Mouse (Mus musculus) layer of hippocampus, adult 8-10 months (tissue): ENCODE measurements around the gene Krtap4-13. TPM values are rescaled to one million over a fixed set of nuclear protein-coding genes. Genes with fewer than 3 reads are reported as not detected.
"Not testable (repeated sequence)": the region's sequence is repeated elsewhere in the genome, so short reads cannot be mapped to it uniquely, and the experiment has no call there.

Experiments used
- DNase-seq, 2 experiments: peaks; one replicate each; pipeline ENCODE4 v3.0.0; 2022; ENCODE audit warnings: low spot score in 2 of 2
- total RNA-seq, 4 experiments: library from RNA; stranded (reverse); gene quantifications; 2 replicates each; pipeline ENCODE4 v1.2.4; 2022

Gene Krtap4-13
- total RNA-seq, result not detected

GRCm38 (mm10) chr11:99809792-99810191 is at the start of gene Krtap4-13:
TSS of gene Krtap4-13 (minus strand) at chr11:99809892.
- not testable (repeated sequence) for DNase-seq

- DNase-seq, result no peak
Measured at GRCm38 (mm10) chr11:99858761-99859160, 49.1 kb upstream of the Krtap4-13 start.

GRCm38 (mm10) chr11:99857617-99858016 is 47.9 kb upstream of the Krtap4-13 start, which contains the start of gene Gm11568:
TSS of gene Gm11568 (plus strand) at chr11:99857917.
- no peak for DNase-seq

GRCm38 (mm10) chr11:99854121-99854520 is 44.4 kb upstream of the Krtap4-13 start:
- DNase-seq, result no peak

GRCm38 (mm10) chr11:99851508-99851907 is 41.8 kb upstream of the Krtap4-13 start, which contains the start of gene Krtap4-16:
TSS of gene Krtap4-16 (minus strand) at chr11:99851608.
- DNase-seq, result no peak

GRCm38 (mm10) chr11:99846746-99847145 is 37.1 kb upstream of the Krtap4-13 start:
- DNase-seq, result no peak

GRCm38 (mm10) chr11:99842185-99842584 is 32.5 kb upstream of the Krtap4-13 start:
- no peak for DNase-seq

- DNase-seq, result no peak
Measured at GRCm38 (mm10) chr11:99837966-99838365, 28.3 kb upstream of the Krtap4-13 start, which contains the start of gene 2300003K06Rik. TSS of gene 2300003K06Rik (minus strand) at chr11:99838066.

- DNase-seq, result not testable (repeated sequence)
Measured at GRCm38 (mm10) chr11:99815566-99815965, 5.9 kb upstream of the Krtap4-13 start, which contains the start of gene Gm11564. TSS of gene Gm11564 (minus strand) at chr11:99815666.

- DNase-seq, result not testable (repeated sequence)
Measured at GRCm38 (mm10) chr11:99804346-99804745, 5.3 kb downstream of the Krtap4-13 start, which contains the start of gene Gm11554. TSS of gene Gm11554 (minus strand) at chr11:99804446.

GRCm38 (mm10) chr11:99798832-99799231 is 10.9 kb downstream of the Krtap4-13 start, which contains the start of gene Gm11569:
TSS of gene Gm11569 (minus strand) at chr11:99798932.
- DNase-seq, result not testable (repeated sequence)

- no peak for DNase-seq
Measured at GRCm38 (mm10) chr11:99793367-99793766, 16.3 kb downstream of the Krtap4-13 start, which contains the start of gene Gm11596. TSS of gene Gm11596 (minus strand) at chr11:99793467.

- not testable (repeated sequence) for DNase-seq
Measured at GRCm38 (mm10) chr11:99784900-99785299, 24.8 kb downstream of the Krtap4-13 start, which contains the start of gene Krtap4-9. TSS of gene Krtap4-9 (plus strand) at chr11:99785200.

GRCm38 (mm10) chr11:99780604-99781003 is 29.1 kb downstream of the Krtap4-13 start, which contains the start of gene Krtap4-8:
TSS of gene Krtap4-8 (minus strand) at chr11:99780704.
- no peak for DNase-seq

GRCm38 (mm10) chr11:99778401-99778800 is 31.3 kb downstream of the Krtap4-13 start:
- no peak for DNase-seq

- not testable (repeated sequence) for DNase-seq
Measured at GRCm38 (mm10) chr11:99772813-99773212, 36.9 kb downstream of the Krtap4-13 start, which contains the start of gene Gm11595. TSS of gene Gm11595 (minus strand) at chr11:99772913.

GRCm38 (mm10) chr11:99768410-99768809 is 41.3 kb downstream of the Krtap4-13 start:
- no peak for DNase-seq

Other genes with a start within 250 kb of the Krtap4-13 start
- not detected for gene Krtap3-1, start 243.3 kb downstream of the Krtap4-13 start, total RNA-seq
- gene Krtap1-5, start 228.9 kb downstream of the Krtap4-13 start, total RNA-seq, result not detected
- gene Krtap1-4, start 226.2 kb downstream of the Krtap4-13 start, total RNA-seq, result not detected
- gene Krtap1-3, start 218.6 kb downstream of the Krtap4-13 start, total RNA-seq, result not detected
- gene Krtap9-3, start 211.8 kb downstream of the Krtap4-13 start, total RNA-seq, result not detected
- gene Gm11938, start 206.6 kb downstream of the Krtap4-13 start, total RNA-seq, result not detected
- not detected for gene Gm11937, start 199.7 kb downstream of the Krtap4-13 start, total RNA-seq
- gene Krtap2-4, start 195.0 kb downstream of the Krtap4-13 start, total RNA-seq, result not detected
- not detected for gene Gm11562, start 189.5 kb downstream of the Krtap4-13 start, total RNA-seq
- not detected for gene Krtap4-1, start 181.7 kb downstream of the Krtap4-13 start, total RNA-seq
- gene Krtap4-2, start 174.8 kb downstream of the Krtap4-13 start, total RNA-seq, result not detected
- gene Krtap4-7, start 165.8 kb downstream of the Krtap4-13 start, total RNA-seq, result not detected
- gene Gm11555, start 159.7 kb downstream of the Krtap4-13 start, total RNA-seq, result not detected
- gene Gm11563, start 150.9 kb downstream of the Krtap4-13 start, total RNA-seq, result not detected
- gene Krtap4-6, start 143.9 kb downstream of the Krtap4-13 start, total RNA-seq, result not detected
- gene Gm14190, start 119.2 kb downstream of the Krtap4-13 start, total RNA-seq, result not detected
- not detected for gene Gm14180, start 75.6 kb downstream of the Krtap4-13 start, total RNA-seq
- gene Gm11595, start 37.0 kb downstream of the Krtap4-13 start, total RNA-seq, result not detected
- not detected for gene Krtap4-8, start 29.2 kb downstream of the Krtap4-13 start, total RNA-seq
- gene Krtap4-9, start 24.7 kb downstream of the Krtap4-13 start, total RNA-seq, result not detected
- gene Gm11596, start 16.4 kb downstream of the Krtap4-13 start, total RNA-seq, result not detected
- gene Gm11569, start 11.0 kb downstream of the Krtap4-13 start, total RNA-seq, result not detected
- gene Gm11554, start 5.4 kb downstream of the Krtap4-13 start, total RNA-seq, result not detected
- not detected for gene Gm11564, start 5.8 kb upstream of the Krtap4-13 start, total RNA-seq
- not detected for gene 2300003K06Rik, start 28.2 kb upstream of the Krtap4-13 start, total RNA-seq
- not detected for gene Krtap4-16, start 41.7 kb upstream of the Krtap4-13 start, total RNA-seq
- gene Gm11568, start 48.0 kb upstream of the Krtap4-13 start, total RNA-seq, result not detected
- gene Gm11559, start 54.6 kb upstream of the Krtap4-13 start, total RNA-seq, result not detected
- not detected for gene Krtap9-1, start 63.5 kb upstream of the Krtap4-13 start, total RNA-seq
- not detected for gene Gm11567, start 69.3 kb upstream of the Krtap4-13 start, total RNA-seq
- gene Krtap31-1, start 98.0 kb upstream of the Krtap4-13 start, total RNA-seq, result not detected
- not detected for gene Gm11565, start 104.9 kb upstream of the Krtap4-13 start, total RNA-seq
- not detected for gene Krtap31-2, start 126.4 kb upstream of the Krtap4-13 start, total RNA-seq
- gene Krtap9-5, start 138.6 kb upstream of the Krtap4-13 start, total RNA-seq, result not detected
- not detected for gene Krtap29-1, start 169.2 kb upstream of the Krtap4-13 start, total RNA-seq
- gene Krtap16-1, start 176.7 kb upstream of the Krtap4-13 start, total RNA-seq, result not detected
- not detected for gene Krtap17-1, start 184.1 kb upstream of the Krtap4-13 start, total RNA-seq
- not detected for gene Krt33a, start 206.3 kb upstream of the Krtap4-13 start, total RNA-seq
- not detected for gene Krt33b, start 220.0 kb upstream of the Krtap4-13 start, total RNA-seq
- not detected for gene Krt34, start 231.7 kb upstream of the Krtap4-13 start, total RNA-seq
- gene Krt31, start 240.7 kb upstream of the Krtap4-13 start, total RNA-seq, result not detected